Mouse (Mus musculus) c-Kit-positive CD71-negative TER-119-negative erythroid progenitor cells, embryonic 14.5 days (primary cell): ENCODE data around the gene Apmap.
A peak's percentile ranks its signal among the peaks of the same experiment; 100 is the strongest.
"Not testable (repeated sequence)": the region's sequence is repeated elsewhere in the genome, so short reads cannot be mapped to it uniquely, and the experiment has no call there.

Source experiments
- DNase-seq: peaks from one replicate; pipeline ENCODE4 v3.0.0-alpha.2; 2013; ENCODE audit warnings: low read depth

The Apmap gene

DNA sequence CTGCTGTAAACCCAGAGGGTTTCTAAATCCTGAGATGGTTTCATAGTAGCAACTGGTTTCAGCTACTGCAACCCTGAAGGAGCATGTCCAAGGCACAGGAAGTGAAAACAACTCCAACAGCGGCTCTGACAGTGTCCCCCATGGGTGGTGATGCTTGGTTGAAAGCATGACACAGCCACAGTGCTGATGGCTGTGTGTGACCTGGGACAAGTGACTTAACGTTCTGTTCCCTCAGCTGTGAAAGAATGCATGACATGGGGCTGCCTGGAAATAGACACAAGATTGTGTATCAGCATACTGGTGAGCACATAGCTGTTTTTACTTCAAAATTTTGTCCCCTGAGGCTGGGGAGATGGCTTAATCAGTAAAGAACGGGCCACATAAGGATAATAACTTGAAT, 13.3 kb upstream of the Apmap start:
- no peak for DNase-seq

DNA sequence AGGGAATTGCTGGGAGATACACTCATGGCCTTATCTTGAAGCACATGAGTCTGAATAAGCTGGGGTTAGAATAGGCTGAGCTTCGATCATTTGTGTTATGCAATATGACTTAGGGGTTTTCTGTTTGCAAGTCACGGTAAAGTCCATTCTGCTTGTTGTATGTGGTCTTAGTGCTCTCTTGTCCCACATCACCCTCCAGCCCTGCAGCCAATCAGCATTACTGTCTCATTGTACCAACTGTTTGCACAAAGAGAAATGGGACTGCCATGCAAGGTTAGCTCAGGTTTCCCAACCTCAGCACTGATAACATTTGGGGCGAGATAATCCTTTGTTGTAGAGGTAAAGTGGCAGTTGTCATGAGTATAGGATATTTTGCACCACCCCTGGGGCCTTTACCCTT, 1.7 kb upstream of the Apmap start:
- DNase-seq: no peak

DNA sequence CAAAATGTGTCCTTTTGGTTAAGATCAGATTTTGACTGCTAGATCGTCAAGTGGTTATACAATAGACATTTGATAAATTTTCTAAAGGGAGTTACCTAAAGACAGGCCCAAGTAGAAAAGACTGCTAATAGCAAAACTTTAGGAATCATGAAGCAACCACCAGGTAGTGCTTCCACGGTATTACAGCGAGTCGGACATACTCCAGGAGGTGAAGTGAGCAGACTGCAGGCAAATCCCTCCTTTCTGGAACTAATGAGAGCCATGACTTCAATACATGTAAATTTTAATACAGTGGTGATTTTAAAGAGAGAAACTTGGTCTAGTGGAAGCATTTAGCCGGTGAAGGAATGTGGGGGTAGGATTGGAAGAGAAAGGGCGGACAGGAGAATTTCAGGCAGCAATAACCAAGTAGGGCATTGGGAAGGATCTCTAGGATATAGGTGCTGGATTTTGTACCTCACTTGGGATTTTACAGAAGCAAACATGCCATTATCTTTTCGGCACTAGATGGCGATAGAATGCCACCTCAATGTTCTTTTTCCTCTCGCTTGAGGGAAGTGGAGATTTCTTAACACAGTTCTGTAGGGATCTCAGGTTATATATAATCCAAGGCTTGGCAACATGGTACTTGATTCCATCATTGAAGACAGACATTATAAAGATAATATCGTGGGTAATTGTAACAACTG, 649 bp upstream of the Apmap start:
- peak; percentile 78 for DNase-seq

DNA sequence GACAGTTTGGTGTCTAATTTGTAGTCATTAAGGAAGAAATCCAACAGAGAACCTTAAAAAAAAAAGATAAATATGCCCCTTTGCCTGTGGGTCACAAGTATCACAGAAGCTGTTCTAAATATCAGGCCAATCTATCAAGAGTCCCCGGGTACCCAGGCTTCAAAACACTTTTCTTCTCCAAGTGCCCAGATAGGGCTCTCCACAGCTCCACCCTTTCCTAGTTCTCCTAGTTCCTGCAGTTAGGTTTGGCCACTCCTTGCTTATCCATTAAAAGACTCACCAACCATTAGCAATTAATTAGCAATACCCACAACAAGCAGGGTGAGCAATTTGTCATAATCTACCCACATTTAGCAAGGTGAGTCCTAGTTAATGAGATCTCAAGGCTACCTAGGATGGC, 1.3 kb downstream of the Apmap start:
- no peak for DNase-seq

DNA sequence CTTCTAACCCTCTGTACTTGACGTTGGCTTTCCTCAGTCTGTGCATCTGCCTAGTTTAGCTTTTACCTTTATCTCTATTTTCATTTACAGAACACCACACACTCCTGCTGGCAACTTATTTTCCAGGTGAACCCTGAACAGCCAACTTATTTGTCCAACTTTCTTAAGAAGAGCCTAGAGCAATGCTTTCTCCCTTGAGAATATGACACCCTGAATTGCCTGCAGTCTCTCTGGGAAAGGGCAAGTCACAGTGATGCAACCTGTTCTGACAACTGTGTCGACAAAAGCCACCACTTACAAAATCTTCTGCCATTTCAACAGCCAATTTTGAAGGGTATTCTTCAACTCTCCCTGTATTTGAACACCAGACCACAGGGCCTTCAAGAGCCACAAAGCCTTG, 3.6 kb downstream of the Apmap start:
- DNase-seq: no peak

DNA sequence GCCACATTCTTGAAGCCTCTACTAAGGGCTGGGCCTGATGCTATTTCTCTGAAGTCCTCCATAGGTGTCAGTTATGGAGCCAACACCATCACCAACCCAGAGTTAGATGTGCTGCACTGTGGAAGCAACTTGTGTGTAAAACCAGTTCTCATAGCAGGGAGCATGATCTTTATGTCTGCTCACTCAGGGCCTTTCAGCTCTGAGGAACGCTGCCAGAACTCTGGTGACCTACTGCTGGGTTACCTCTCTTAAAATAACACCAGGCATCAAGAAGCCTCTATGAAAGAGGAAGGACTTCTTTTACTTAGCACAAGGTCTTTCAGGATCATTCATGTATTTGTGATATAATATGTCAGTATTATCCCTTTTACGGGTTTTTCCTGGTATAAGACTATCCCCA, 6.2 kb downstream of the Apmap start:
- DNase-seq: no peak

DNA sequence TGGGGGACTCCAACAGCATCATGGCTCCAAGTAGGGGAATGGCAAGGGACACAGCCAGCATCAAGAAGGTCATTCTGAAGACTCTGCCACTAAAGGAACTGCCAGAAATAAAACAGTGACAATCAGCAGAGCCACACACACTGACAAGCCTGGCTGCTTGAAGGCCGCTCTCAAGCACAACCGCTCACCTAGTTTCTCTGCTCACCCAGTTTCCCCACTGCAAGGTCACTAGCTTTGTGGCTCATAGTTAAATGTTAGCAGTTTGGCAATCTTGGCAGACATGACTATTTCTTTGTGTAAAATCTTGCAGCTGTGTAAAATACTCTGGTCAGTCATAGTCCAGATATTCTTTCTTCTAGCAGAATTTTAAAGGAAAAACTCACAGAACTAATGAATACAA, 8.1 kb downstream of the Apmap start:
- no peak for DNase-seq

DNA sequence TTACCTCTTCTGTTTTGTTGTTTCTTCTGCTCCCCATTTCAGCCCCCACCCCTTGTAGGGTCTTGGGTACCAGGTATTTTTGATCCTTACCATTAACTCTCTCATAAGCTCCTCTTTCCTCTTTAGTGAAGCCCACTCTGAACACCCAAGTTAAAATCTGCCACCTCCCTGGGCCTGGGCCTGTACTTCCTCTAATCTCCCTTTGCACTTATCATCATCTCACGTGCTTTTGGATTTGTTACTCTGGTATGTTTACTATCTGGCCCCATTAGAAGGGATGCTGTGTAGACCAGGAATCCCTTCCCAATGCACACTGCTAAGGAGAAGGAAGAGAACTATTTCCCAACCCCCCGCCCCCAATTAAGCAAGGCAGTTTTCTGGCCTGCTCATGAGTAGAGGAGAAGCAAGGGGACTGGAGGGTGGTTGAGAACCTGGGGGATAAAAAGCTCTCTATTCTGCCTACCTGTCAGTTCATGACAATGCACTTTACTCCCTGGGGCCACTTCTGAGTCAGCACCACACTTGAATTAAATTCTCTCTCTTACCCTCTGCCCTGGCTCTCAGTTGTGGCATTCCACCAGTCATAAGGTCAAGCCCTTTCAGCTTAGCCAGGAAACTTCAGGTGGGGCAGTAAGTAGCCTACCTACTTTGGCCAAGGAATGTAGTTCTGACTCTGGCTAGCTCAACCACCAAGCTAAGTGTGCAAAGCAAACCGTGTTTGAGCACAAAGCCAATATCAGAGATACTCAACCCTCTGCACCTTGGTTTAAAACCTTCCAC, 12.8 kb downstream of the Apmap start:
- no peak for DNase-seq

DNA sequence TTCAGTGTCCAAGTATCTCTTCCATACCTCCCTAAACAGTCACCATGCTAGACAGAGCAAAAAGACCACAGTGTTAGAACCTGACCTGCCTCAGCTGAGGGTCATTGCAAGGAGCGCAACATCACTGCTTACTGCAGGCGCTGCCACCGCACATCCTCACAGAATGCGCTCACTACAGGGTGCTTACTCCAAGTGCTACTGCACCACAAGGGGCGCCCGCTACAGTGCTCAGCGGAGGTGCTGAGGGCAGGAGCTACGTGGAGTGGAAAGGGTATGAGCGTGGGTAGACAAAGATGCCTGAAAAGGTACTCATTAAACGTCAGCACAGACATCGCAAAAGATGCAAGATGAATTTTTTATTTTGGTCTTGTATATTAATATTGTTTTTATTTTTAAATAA, 19.3 kb downstream of the Apmap start:
- DNase-seq: no peak

DNA sequence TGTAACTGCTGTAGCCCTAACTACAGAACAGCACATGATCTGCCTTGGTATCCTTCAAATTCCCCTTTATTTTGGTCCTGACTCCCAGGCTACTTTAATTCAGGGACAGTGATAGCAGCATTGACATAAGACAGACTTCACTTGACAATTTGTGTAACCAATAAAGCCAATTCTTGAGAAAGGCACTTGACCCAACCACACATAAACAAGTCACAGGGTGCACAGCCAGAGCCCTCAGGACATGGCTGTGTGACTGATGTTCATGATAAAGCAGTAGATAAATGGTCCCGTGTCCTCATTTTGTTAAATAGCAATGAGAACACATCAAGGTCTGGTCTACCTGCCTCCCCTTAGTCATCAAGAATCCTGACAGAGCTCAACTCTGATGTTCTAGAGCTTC, 28.7 kb downstream of the Apmap start:
- no peak for DNase-seq

DNA sequence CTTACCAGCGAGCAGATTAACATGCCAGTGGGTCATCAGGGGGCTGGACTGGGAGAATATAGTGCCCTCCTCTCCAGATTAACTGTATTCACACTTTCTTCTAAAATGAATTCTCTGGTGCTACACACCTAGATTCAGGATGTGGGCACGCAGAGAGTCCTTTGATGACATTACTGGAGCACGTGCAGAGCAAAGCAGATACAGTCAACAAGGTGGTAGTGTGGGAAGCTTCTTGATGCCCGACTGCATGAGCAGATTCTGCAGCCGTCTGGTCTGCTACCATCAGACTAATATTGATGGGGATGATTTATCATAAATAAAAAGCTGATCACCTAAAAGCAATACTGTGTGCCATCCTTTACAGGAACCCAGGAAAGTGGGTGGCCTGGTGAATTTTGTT, 29.8 kb downstream of the Apmap start:
- no peak for DNase-seq

DNA sequence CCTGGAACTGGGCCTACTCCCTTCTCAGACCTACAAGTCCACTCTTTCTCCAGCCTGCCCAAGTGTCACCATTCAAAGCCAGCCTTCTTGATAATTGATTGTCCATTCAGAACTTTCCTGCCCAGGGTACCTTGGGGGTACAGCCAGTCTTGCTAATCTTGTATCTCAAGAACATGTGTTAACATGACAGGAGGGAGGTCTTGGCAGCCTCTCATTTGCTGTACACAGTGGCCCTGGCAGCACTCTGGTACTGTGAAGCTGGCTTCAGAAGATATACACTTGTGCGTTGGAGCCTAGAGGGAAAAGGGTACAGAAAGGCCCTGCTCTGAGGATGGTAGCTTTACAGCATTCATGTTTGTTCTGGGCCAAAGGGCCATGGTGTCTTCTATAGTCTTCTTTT, 32.1 kb downstream of the Apmap start:
- no peak for DNase-seq

DNA sequence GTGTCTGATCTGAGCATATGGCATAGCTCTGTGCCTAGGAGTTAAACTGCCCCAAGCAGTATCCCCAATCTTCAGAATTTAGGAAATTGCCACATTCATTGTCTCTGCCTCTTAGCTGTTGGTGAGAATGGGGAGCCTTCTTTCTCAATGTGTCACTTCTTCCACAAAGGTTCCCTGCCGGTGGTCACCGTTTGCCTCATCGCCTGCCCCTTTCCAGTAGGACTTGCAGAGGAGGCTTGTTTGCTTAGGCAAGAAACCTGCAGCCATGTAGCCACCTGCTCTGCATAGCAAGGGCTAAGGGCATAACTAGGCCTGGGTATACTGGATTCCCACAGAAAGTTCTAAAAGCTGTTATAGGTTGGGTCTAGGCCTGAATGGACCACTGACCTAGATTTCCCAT, 35.9 kb downstream of the Apmap start:
- no peak for DNase-seq

DNA sequence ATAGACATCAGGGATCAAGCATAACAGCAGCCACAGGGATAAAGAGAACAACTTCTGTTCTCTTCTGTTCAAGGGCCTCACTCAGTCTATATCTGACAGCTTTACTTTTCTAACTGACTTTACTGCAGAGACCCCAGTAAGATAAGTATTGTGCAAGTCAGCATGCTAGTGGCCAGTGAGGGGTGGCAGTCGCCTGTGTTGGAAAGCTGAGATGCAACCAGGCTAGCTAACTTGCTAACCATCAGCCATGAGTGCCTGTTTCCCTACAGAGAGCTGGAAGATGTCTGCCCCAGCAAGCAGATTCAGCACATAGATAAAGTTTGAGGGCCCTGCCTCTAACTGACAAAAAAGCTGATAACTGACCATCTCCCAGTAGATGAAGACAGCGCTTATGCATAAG, 37.6 kb downstream of the Apmap start:
- no peak for DNase-seq

DNA sequence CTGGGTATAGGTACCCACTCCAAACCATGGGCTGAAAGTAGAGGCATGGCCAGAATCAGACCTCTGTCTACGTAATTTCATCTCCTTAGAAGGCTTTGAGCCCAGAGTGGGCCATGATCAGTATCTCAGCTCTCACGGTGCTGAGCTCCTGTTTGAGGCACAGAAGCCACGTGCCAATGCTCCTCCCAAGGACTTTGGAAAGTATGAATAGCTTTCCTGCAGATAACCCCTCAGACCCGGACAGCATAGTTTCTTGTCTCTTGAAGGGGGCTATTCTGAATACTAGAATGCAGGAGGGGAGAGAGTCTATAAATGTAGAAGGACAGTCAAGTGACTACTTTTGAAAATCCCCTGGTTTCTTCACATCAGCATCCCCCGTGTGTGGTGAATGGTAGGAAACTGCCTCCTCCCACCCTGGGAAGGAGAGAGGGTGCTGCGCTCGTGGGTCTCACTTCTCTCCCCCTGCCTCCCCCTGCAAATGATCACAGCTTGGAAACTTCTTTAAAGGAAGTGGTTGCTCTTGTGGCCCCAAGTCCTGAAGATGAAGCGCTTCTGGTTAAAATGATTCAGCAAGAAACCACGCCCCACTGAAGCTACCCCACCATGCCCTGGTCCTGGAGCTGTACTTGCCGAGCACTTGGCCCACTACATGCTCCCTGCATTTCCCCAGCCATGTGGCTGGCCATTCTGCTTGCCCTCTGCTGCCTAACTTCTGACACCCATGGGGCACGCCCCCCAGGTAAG, 38.3 kb downstream of the Apmap start, which contains the start of gene Cst7:
Gene Cst7 (plus strand): TSS at position 569 of the 744 bp plus-strand sequence.
- DNase-seq: peak; percentile 44

DNA sequence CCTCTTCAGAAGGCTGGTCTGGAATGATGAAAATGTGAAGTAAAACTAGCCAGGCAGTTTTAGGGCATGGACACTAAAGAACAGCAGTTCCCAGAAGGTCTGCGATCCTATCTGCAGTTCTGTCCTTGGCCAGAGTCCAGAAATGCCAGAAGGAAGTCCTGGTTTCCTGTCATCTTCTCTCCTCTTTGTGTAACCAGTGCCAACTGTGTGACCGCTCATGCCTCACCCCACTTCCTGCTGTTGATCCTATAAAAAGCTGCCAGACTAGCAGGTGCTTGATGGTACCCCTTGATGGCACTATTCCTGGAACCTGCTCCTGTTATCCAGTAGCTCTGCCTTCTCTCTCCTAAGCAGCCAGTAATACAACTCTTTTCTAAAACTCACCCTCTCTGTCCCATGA, 41.3 kb downstream of the Apmap start:
- peak; percentile 12 for DNase-seq

DNA sequence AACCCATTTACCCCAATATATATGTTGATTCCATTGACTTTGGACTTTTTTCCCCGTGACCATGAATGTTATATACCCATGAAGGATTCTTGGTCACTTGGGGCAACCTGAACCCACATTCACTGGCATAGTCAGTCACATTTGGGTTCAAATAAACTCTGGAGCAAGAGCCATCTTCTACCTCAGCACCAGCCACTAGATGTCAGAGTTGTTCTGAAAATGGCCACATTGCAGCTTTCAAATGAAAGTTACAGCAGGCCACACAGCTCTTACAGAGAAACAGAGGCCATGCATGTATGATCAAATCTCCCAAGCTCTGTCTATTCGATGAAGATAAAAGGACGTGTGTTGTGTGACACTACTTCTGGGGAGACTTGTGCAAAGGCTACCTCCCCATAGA, 49.8 kb downstream of the Apmap start:
- DNase-seq: peak; percentile 29

DNA sequence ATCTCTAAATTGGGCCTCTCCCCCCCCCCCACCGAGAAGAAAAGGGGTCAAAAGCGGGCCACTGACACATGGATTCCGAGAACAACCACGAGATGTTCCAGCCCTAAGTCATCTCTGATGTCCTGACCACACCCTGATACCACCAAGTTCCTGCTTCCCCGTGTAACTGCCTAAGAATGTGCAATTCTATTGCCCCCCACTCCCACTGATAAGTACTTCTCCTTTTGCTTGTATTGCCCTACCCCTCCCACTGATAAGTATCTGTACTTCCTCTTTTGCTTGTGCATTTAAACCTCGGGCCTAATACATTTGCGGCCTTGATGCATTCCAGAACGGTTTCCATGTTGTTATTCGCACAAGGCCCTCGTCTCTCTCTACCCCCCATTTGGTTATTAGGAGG, 58.8 kb downstream of the Apmap start:
- DNase-seq: not testable (repeated sequence)
